Mouse (Mus musculus) embryonic facial prominence, embryonic 13.5 days (tissue): ENCODE results near the gene Gbp7. TPM values are rescaled to one million over a fixed set of nuclear protein-coding genes. Genes with fewer than 3 reads are reported as not detected.
"Not testable (repeated sequence)": the region's sequence is repeated elsewhere in the genome, so short reads cannot be mapped to it uniquely, and the experiment has no call there.

Source experiments
- ATAC-seq: fragments of 200-750 bp; cut with Nextera tagmentation; 2 replicates; pipeline ENCODE4 v1.8.0; 2017; ENCODE audit warnings: low read depth; ENCODE audit not compliant: insufficient number of reproducible peaks, insufficient read depth, low FRiP score, low TSS enrichment
- H3K27ac ChIP-seq: fragments of 300-500 bp; sonication (generic); 2 replicates; pipeline ENCODE4 v1.5.1; 2015; ENCODE audit warnings: moderate library complexity, mild to moderate bottlenecking, inconsistent platforms
- H3K27me3 ChIP-seq: fragments of 300-500 bp; sonication (generic); 2 replicates; pipeline ENCODE4 v1.6.1; 2015; ENCODE audit warnings: mild to moderate bottlenecking, inconsistent platforms
- H3K36me3 ChIP-seq: fragments of 300-500 bp; sonication (generic); 2 replicates; pipeline ENCODE4 v1.6.1; 2015; ENCODE audit warnings: mild to moderate bottlenecking, inconsistent platforms
- H3K4me1 ChIP-seq: fragments of 300-500 bp; sonication (generic); 2 replicates; pipeline ENCODE4 v1.6.1; 2015; ENCODE audit warnings: inconsistent platforms
- H3K4me2 ChIP-seq: fragments of 300-500 bp; sonication (generic); 2 replicates; pipeline ENCODE4 v1.6.1; 2015; ENCODE audit warnings: moderate library complexity, mild to moderate bottlenecking, inconsistent platforms
- H3K4me3 ChIP-seq: fragments of 300-500 bp; sonication (generic); 2 replicates; pipeline ENCODE4 v1.5.1; 2015; ENCODE audit warnings: mild to moderate bottlenecking, inconsistent platforms
- H3K9ac ChIP-seq: fragments of 300-500 bp; sonication (generic); 2 replicates; pipeline ENCODE4 v1.6.1; 2015; ENCODE audit warnings: mild to moderate bottlenecking, inconsistent platforms
- H3K9me3 ChIP-seq: fragments of 300-500 bp; sonication (generic); 2 replicates; pipeline ENCODE4 v1.6.1; 2016; ENCODE audit warnings: inconsistent platforms
- WGBS: fragments of 180-500 bp; shearing (Covaris S2); methylation state at CpG from one replicate; pipeline ENCODE4 v1.1.7; 2015; ENCODE audit warnings: mixed read lengths; 5-methylcytosine and 5-hydroxymethylcytosine counted together
- polyA plus RNA-seq: library from polyadenylated mRNA; unstranded; fragments of >200 nt; fragmentation: Nextera tagmentation; extraction: Ambion mirVana; gene quantifications from 2 replicates; pipeline ENCODE4 v1.2.1, GENCODE M21; 2015

Gbp7 gene
- polyA plus RNA-seq, 1 experiment from 2014 or later, result 1.7 TPM

DNA sequence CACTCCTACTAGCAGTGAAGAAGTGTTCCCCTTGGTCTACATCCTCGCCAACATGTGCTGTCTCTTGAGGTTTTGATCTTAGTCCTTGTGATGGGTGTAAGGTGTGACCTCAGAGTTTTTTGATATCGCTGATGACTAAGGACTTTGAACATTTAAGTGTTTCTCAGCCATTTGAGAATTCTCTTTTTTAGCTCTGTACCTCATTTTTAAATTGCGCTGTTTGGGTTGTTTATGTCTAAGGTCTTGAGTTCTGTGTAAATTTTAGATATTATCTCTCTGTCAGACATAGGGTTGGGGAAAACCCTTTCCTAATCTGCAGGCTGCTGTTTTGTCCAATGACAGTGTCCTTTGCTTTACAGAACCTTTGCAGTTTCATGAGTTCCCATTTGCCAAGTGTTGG, 3.0 kb downstream of the Gbp7 start:
- no peaks in the 10 kb centered on the region for H3K9me3 ChIP-seq
- 87% methylated on average over 3 of the region's 3 CpGs for WGBS
- H3K36me3 ChIP-seq, result no peaks in the 10 kb centered on the region
- no peak for ATAC-seq
- no peak overlapping the region for H3K4me2 ChIP-seq
- peaks cover 10% of the 10 kb centered on the region for H3K27me3 ChIP-seq
- 0 out of 2 replicates have a peak, but pooled peaks cover 3% of the 10 kb centered on the region for H3K4me1 ChIP-seq
- no peak overlapping the region for H3K27ac ChIP-seq
- H3K9ac ChIP-seq, result no peak overlapping the region
- H3K4me3 ChIP-seq, result no peak overlapping the region

GRCm38 (mm10) chr3:142535667-142536066, 5.5 kb downstream of the Gbp7 start:
- no peak overlapping the region for H3K4me3 ChIP-seq
- H3K27me3 ChIP-seq, result peaks cover 10% of the 10 kb centered on the region; the same call in 1 of the 2 replicates
- no peak overlapping the region for H3K9ac ChIP-seq
- H3K4me2 ChIP-seq, result no peak overlapping the region
- ATAC-seq, result no peak
- WGBS, result 52% methylated on average over 1 of the region's 1 CpGs
- H3K9me3 ChIP-seq, result no peaks in the 10 kb centered on the region
- 0 out of 2 replicates have a peak, but pooled peaks cover 2% of the 10 kb centered on the region for H3K4me1 ChIP-seq
- no peaks in the 10 kb centered on the region for H3K36me3 ChIP-seq
- H3K27ac ChIP-seq, result no peak overlapping the region

- Histone ChIP-seq H3K9me3 (no peaks in the 10 kb centered on the region), H3K27me3 (no peaks in the 10 kb centered on the region), H3K4me3 (no peak overlapping the region), H3K9ac (no peak overlapping the region), H3K36me3 (no peaks in the 10 kb centered on the region), H3K4me1 (no peaks in the 10 kb centered on the region), H3K27ac (no peak overlapping the region), H3K4me2 (no peak overlapping the region)
- no peak for ATAC-seq
- 76% methylated on average over 6 of the region's 6 CpGs for WGBS
Observed at GRCm38 (mm10) chr3:142541391-142541790, 11.2 kb downstream of the Gbp7 start.

- H3K4me3 ChIP-seq, H3K9me3 ChIP-seq, H3K4me1 ChIP-seq, H3K36me3 ChIP-seq, H3K9ac ChIP-seq, H3K27me3 ChIP-seq, ATAC-seq, H3K27ac ChIP-seq, H3K4me2 ChIP-seq: not testable (repeated sequence)
- WGBS, result 89% methylated on average over 12 of the region's 12 CpGs
Observed at GRCm38 (mm10) chr3:142542776-142543175, 12.6 kb downstream of the Gbp7 start.

DNA sequence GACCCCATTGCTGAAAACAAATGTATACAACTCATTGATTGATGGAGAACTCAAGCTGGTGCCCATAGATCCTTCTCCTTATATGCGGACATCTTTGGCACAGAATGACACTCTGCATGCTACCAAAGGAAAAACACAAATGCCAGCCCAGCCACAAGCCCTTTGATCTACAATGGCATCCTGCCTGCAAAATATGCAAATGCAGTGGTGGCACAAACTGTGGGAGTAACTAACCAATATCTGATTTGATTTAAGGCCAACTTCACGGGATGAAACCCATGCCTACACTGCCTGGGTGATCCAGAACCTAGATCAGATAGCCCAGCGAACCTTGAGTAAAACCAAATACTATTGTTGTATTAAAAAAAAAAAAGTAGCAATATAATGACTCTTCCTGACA, 16.5 kb downstream of the Gbp7 start:
- no peak overlapping the region for H3K4me3 ChIP-seq
- no peak for ATAC-seq
- WGBS, result 82% methylated on average over 3 of the region's 3 CpGs
- no peaks in the 10 kb centered on the region for H3K4me1 ChIP-seq
- H3K9ac ChIP-seq, result no peak overlapping the region
- no peaks in the 10 kb centered on the region for H3K36me3 ChIP-seq
- no peak overlapping the region for H3K27ac ChIP-seq
- H3K4me2 ChIP-seq, result no peak overlapping the region
- no peaks in the 10 kb centered on the region for H3K9me3 ChIP-seq
- H3K27me3 ChIP-seq, result no peaks in the 10 kb centered on the region

- WGBS, result 75% methylated on average over 3 of the region's 3 CpGs
- Histone ChIP-seq H3K9ac (no peak overlapping the region), H3K9me3 (no peaks in the 10 kb centered on the region)
Observed at GRCm38 (mm10) chr3:142550052-142550676, 20.0 kb downstream of the Gbp7 start.

GRCm38 (mm10) chr3:142554601-142555000, 24.5 kb downstream of the Gbp7 start:
- no peak for ATAC-seq
- no peaks in the 10 kb centered on the region for H3K9me3 ChIP-seq
- no peaks in the 10 kb centered on the region for H3K4me1 ChIP-seq
- no peak overlapping the region for H3K4me2 ChIP-seq
- H3K9ac ChIP-seq, result no peak overlapping the region
- no peak overlapping the region for H3K27ac ChIP-seq
- H3K4me3 ChIP-seq, result no peak overlapping the region
- 60% methylated on average over 1 of the region's 1 CpGs for WGBS
- H3K27me3 ChIP-seq, result no peaks in the 10 kb centered on the region
- no peaks in the 10 kb centered on the region for H3K36me3 ChIP-seq

More at GRCm38 (mm10) chr3:142550052-142550676, 20.0 kb downstream of the Gbp7 start:
- H3K4me1 ChIP-seq, result no peaks in the 10 kb centered on the region
- H3K4me3 ChIP-seq, result no peak overlapping the region
- H3K4me2 ChIP-seq, result no peak overlapping the region
- no peak overlapping the region for H3K27ac ChIP-seq
- ATAC-seq, result no peak
- H3K27me3 ChIP-seq, result no peaks in the 10 kb centered on the region
- no peaks in the 10 kb centered on the region for H3K36me3 ChIP-seq

- Histone ChIP-seq H3K27ac (no peak overlapping the region), H3K9me3 (no peaks in the 10 kb centered on the region), H3K4me2 (no peak overlapping the region), H3K4me1 (0 out of 2 replicates have a peak, but pooled peaks cover 3% of the 10 kb centered on the region), H3K27me3 (no peaks in the 10 kb centered on the region), H3K9ac (no peak overlapping the region), H3K4me3 (no peak overlapping the region), H3K36me3 (no peaks in the 10 kb centered on the region)
- 86% methylated on average over 11 of the region's 11 CpGs for WGBS
- ATAC-seq, result no peak
Observed at GRCm38 (mm10) chr3:142555623-142556022, 25.5 kb downstream of the Gbp7 start.

GRCm38 (mm10) chr3:142559632-142560228, 29.6 kb downstream of the Gbp7 start, which contains the start of gene Gbp3:
Gene Gbp3 (plus strand): TSS chr3:142560026.
- Histone ChIP-seq H3K27ac (no peak within 1 kb of the TSS), H3K27me3 (no peaks in the 10 kb centered on the region; the same call in 1 of the 2 replicates), H3K4me1 (0 out of 2 replicates have a peak, but pooled peaks cover 4% of the 10 kb centered on the region), H3K9me3 (no peaks in the 10 kb centered on the region), H3K36me3 (no peaks in the 10 kb centered on the region), H3K9ac (peak within 1 kb of the TSS; percentile 61), H3K4me3 (peak within 1 kb of the TSS; percentile 40), H3K4me2 (peak within 1 kb of the TSS; percentile 57)
- 20% methylated on average over 3 of the region's 3 CpGs for WGBS
- ATAC-seq, result no peak

- WGBS, result 9% methylated on average over 12 of the region's 12 CpGs
- Histone ChIP-seq H3K4me3 (peak overlapping the region; percentile 40), H3K9me3 (no peaks in the 10 kb centered on the region), H3K4me2 (peak overlapping the region; percentile 57), H3K36me3 (no peaks in the 10 kb centered on the region), H3K4me1 (0 out of 2 replicates have a peak, but pooled peaks cover 4% of the 10 kb centered on the region), H3K9ac (peak overlapping the region; percentile 61), H3K27ac (no peak overlapping the region), H3K27me3 (no peaks in the 10 kb centered on the region; the same call in 1 of the 2 replicates)
- ATAC-seq, result peak; percentile 43; the same call in 1 of the 2 replicates
Observed at GRCm38 (mm10) chr3:142560296-142560948, 30.3 kb downstream of the Gbp7 start.

- no peak overlapping the region for H3K4me2 ChIP-seq
- 86% methylated on average over 14 of the region's 14 CpGs for WGBS
Observed at GRCm38 (mm10) chr3:142561045-142561646, 31.0 kb downstream of the Gbp7 start.

More at GRCm38 (mm10) chr3:142561045-142561646, 31.0 kb downstream of the Gbp7 start:
- Histone ChIP-seq H3K27me3 (no peaks in the 10 kb centered on the region; the same call in 1 of the 2 replicates), H3K4me1 (0 out of 2 replicates have a peak, but pooled peaks cover 4% of the 10 kb centered on the region), H3K9ac (no peak overlapping the region), H3K4me3 (no peak overlapping the region), H3K9me3 (no peaks in the 10 kb centered on the region), H3K36me3 (no peaks in the 10 kb centered on the region), H3K27ac (no peak overlapping the region)
- ATAC-seq, result no peak
